Mouse (Mus musculus) retina, embryonic 14.5 days (tissue): ENCODE results near the gene Pdcd11.
"Not testable (repeated sequence)": the region's sequence is repeated elsewhere in the genome, so short reads cannot be mapped to it uniquely, and the experiment has no call there.

Experiments
- DNase-seq: peaks from one replicate; pipeline ENCODE4 v3.0.0-alpha.2; 2015; ENCODE audit warnings: low spot score

The Pdcd11 gene

DNA sequence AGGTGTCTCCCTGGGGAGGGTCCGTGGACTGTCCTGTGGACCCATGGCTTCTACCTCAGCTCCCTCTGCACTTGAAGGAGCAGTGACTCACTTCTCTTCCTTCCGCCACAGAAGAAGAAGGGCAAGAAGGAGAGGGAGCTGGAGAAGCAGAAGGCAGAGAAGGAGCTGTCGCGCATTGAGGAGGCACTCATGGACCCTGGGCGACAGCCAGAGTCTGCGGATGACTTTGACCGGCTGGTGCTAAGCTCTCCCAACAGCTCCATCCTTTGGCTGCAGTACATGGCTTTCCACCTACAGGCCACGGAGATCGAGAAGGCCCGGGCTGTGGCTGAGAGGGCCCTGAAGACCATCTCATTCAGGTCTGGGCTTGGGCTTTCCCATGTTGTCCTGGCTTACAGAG lies 37.6 kb downstream of the Pdcd11 start:
- DNase-seq, result no peak

GRCm38 (mm10) chr19:47128835-47129234 lies 38.3 kb downstream of the Pdcd11 start:
- no peak for DNase-seq

- DNase-seq, result no peak
These were observed 40.1 kb downstream of the Pdcd11 start for GRCm38 (mm10) chr19:47130551-47131125.

DNA sequence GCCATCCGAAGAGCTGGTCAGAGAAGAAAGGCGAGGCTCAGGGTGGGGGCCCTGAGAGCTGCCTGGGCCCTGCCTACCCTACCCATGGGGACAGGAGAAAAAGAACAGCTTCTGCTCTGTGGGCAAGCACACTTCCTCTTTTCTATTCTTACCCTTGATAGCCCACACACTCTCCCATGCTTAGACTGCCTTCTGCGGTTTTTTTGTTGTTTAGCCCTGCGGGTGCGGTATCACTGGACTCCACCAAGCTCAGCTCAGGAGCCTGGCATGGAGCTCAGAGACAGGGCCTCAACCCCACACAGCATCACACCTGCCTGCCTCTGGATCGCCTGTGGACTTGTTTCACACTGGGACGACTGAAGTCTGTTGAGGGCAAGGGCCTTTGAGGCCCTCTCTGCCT lies 42.6 kb downstream of the Pdcd11 start:
- DNase-seq, result no peak

DNA sequence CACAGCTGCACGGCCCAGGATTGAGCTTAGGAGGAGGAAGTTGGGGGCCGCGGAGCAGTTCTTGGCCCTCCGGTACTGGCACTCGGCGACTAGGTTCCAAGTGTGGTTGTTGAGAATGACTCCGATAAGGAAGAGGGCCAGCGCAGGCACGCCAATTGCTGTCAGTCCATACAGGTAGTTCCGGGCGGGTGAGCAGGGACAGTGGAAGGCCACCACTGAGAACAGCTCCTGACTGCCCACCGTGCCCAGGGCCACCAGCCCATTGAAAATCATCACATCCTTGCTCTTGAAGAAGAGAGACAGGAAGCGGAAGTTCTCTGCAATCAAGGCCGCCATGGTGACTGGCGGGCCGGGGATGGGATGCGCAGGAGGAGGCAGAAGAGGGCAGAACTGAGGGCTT lies 45.0 kb downstream of the Pdcd11 start:
- no peak for DNase-seq

- DNase-seq, result no peak
These were observed 45.6 kb downstream of the Pdcd11 start for GRCm38 (mm10) chr19:47136170-47136569.

- DNase-seq, result peak; percentile 37
These were observed 46.5 kb downstream of the Pdcd11 start for GRCm38 (mm10) chr19:47137051-47137581.

DNA sequence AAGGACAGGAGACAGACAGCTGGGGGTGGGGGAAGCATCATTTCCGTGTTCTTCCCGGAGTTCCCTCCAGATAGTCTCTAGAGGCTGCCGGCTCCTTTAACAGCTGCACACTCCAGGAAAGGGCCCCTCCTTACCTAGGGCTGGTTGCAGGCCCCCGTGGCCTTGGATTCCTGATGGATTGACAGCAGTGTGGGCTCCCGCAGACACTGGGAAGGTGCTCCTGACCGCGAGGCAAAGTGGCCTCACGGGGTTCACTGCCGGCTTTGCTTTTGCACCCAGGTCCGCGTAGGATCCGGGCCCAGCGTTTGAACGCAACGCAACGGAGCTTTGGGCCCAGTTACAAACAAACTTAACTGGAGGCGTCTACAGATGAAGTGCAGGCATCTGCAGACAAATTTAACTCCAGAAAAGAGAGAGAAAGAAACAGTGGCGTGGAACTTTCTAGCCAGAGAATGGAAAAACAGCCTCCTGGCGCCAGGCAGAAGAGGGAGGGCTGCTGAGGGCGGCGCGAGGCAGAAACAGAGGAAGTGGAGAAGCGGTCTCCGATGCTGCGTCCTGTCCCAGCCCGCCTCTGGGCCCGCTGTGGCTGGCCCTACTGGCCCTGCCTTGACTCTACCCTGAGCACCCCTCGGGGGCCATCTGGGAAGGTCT lies 47.3 kb downstream of the Pdcd11 start, which contains the start of gene Calhm2:
TSS of gene Calhm2 (minus strand) at position 524 of the 651 bp plus-strand sequence.
- DNase-seq, result peak; percentile 28

DNA sequence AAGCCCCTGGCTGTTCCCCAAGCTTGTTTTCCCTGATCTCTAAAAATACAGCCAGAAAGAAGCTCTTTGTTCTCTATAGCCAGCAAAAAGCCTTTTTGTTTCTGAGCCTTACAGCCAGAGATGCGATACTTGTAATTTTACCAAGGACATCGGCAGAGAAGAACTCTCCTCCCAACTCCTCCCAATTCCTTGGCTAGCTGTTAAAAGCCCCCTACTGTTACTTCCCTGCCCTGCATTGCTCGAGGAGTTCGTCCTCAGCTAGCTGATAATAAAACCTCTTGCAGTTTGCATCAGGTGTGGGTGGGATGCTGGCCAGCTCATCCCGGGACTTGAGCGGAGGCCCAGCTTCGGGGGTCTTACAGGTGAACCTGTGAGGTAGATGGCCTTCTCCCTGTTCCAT lies 49.0 kb downstream of the Pdcd11 start:
- DNase-seq, result not testable (repeated sequence)

GRCm38 (mm10) chr19:47142438-47142837 lies 51.9 kb downstream of the Pdcd11 start:
- no peak for DNase-seq

DNA sequence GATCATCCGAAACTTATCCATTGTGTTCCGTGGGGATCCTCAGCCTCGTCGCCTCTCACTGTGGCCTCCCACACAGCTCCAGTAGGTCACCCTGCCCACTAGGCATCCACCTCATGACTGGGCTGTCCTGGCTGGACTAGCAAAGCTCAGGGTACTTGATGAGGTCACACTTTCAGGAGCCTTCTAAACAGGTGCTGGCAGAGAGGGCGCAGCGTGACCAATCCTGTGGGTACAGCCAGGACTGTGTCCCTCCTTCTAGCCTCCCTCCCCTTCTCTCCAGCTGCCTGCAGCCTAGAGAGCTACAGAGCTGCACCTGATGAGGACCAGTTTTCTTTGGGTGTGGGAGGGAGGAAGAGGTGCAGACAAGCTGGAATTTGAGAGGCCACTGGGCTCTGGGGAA lies 53.6 kb downstream of the Pdcd11 start, which contains the start of gene Calhm1:
TSS of gene Calhm1 (minus strand) at position 101 of the 400 bp plus-strand sequence.
- DNase-seq, result no peak

DNA sequence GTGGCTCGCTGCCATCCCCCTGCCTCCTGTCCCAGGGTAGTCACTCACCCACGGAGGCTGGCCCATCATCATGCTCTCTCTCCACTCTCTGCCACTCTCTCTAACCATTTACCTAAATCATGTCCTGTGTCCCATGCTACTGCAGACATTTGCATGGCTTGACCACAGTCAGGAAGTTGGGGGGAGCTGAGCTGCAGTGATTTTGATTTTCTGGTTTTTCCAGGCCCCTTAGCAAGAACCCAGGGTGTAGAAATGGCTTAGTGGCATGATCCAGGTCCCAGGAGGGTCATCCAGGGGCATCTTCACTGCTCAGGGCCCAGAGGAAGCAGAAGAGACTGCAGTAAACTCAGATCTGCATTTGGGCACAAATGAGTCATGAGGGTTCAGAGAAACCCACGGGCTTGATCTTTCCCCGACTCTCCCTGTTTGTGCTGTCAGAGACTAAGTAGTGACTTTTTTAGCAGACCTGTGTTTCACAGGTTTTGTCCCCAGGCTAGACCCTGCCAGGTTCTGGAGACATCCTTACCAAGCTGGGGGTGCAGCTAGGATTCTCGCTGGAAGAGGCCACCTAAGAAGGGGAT lies 57.8 kb downstream of the Pdcd11 start:
- no peak for DNase-seq

DNA sequence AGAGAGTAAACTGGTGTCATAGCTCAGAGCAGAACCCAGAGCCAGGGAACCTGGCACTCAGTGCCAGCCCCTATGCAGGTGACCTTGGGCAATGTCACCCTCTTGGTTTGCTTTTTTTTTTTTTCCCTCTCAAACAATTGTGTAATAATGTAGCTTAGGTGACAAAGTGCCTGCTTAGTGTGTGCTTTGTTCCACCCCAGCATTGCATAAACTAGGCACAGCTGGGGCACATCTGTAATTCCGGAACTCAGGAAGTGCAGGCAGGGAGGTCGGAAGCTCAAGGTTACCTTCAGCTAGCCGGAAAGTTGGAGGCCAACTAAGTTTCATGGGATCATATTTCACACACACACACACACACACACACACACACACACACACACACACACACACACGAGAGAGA lies 59.3 kb downstream of the Pdcd11 start:
- no peak for DNase-seq

GRCm38 (mm10) chr19:47151332-47152061 lies 60.9 kb downstream of the Pdcd11 start:
- DNase-seq, result peak; percentile 39

- no peak for DNase-seq
These were observed 61.4 kb downstream of the Pdcd11 start for GRCm38 (mm10) chr19:47152062-47152369.

GRCm38 (mm10) chr19:47153767-47154166 lies 63.2 kb downstream of the Pdcd11 start:
- no peak for DNase-seq

GRCm38 (mm10) chr19:47157664-47158063 lies 67.1 kb downstream of the Pdcd11 start, which contains the start of gene Calhm3:
TSS of gene Calhm3 (minus strand) at chr19:47157764.
- DNase-seq, result no peak

DNA sequence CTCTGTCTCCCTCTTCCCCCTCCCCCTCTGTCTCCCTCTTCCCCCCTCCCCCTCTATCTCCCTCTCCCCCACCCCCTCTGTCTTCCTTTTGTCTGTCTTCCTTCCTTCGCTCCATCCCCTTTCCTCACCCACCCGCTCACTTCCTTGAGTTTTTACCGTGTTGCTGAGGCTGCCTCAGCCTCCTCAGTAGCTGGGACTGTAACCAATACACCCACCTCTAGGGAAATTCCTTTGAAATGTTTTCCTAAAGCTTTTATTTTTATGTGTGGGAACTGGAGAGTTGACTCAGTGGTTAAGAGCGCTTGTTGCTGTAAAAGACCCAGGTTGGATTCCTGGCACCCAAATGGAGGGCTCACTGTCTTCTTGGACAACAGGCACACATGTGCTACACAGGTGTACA lies 71.1 kb downstream of the Pdcd11 start:
- DNase-seq, result no peak

DNA sequence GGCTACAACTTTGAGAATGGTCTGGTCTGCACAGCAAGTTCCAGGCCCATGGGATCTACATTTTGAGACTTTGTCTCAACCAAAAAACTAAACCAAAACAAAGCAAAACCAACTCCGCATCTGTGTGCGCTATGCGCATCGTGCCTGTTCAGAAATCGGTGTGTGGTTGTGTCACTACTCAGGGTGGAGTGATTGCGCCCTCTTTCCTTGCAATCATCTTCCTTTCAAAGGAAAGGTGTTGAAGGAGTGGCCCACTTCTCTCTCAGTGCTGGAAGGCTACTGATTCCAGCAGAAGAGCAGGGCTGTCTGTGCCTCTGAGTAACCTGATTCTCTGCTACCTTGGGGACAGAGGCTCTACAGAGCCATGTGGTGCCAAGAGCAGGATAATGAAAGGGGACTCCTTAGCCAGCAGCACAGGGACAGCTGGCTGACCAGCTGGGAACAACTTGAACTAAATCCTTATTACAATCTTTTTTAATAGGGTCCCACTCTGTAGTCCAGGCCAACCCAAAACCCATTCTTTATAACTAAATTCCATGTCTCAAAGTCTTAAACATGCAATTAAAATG lies 72.7 kb downstream of the Pdcd11 start:
- peak; percentile 35 for DNase-seq

DNA sequence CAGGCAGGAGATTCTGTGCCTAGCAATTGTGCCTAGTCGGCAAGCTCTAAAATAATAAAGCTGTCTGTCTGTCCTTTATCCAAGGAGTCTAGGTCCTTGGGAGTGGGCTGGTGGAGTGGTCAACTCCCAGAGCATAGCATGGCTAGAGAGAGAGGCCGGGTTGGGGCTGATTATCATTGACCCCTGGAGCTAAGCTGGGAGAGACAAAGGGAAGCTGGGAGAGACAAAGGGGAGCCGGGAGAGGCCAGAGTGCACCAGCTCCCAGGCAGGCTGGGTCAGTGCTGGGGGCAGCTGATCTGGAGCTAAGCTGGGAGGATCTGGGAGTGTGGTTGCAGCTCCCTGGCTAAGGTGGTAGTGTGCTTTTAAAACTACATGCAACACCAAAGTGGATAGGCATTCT lies 76.2 kb downstream of the Pdcd11 start:
- DNase-seq, result peak; percentile 43

- peak; percentile 29 for DNase-seq
These were observed 77.1 kb downstream of the Pdcd11 start for GRCm38 (mm10) chr19:47167617-47168214.

GRCm38 (mm10) chr19:47168223-47168622 lies 77.7 kb downstream of the Pdcd11 start:
- peak; percentile 87 for DNase-seq
